Mouse (Mus musculus): ENCODE results near the gene Camta1.

GRCm38 (mm10) chr4:151152010-151152409, 709.7 kb downstream of the Camta1 start:
- TF ChIP-seq ZNF384 (IDR thresholded peaks at IDR 0.05; ENCODE audit: low read depth, low read length) (no peak), ZC3H11A (IDR thresholded peaks at IDR 0.05; ENCODE audit: borderline replicate concordance, low read depth, low read length) (no peak), MAFK (IDR thresholded peaks at IDR 0.05; ENCODE audit: insufficient read depth, low read depth, low read length) (no peak), HCFC1 (IDR thresholded peaks at IDR 0.05; ENCODE audit: borderline replicate concordance, insufficient read depth, low read length) (no peak)

Measured in ES-E14 (cell line).